Mouse (Mus musculus): Measurements from ENCODE around the gene Wdr31.

DNA sequence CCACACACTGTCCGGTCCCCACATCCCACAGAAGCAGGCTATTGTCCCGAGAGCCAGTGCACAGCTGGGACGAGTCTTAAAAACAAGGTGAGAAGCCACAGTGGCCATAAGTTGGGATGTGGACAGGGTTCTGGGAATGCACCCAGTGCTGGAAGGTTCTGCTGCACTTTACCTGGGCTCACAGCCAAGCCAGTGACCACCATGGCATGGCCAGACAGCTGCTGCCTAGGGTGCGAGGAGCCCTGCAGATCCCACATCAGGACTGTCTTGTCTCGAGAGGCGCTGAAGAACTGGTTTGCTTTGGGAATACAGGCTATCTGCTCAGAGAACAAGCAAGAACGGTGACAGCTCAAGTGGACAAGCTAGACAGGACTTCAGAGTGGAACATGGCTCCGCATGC, 10.3 kb downstream of the Wdr31 start:
- TF ChIP-seq CTCF (conservative IDR thresholded peaks at IDR 0.05; ENCODE audit: low read length) (no peak), POU5F1 (IDR thresholded peaks at IDR 0.05; ENCODE audit: borderline replicate concordance, low read length) (no peak), NANOG (IDR thresholded peaks at IDR 0.05; ENCODE audit: borderline replicate concordance, low read length) (no peak)
